Mouse (Mus musculus) liver, postnatal 0 days (tissue): Measurements from ENCODE around the gene Atp2a3.

ENCODE experiments used
- CTCF ChIP-seq: sonication (generic); IDR thresholded peaks from 2 replicates; pipeline ENCODE4 v1.5.1; 2016; ENCODE audit warnings: antibody characterized with exemption, low read depth
- EP300 ChIP-seq: IDR thresholded peaks from 2 replicates; pipeline ENCODE4 v1.6.1; 2016; ENCODE audit warnings: antibody characterized with exemption, low read depth, mild to moderate bottlenecking

DNA sequence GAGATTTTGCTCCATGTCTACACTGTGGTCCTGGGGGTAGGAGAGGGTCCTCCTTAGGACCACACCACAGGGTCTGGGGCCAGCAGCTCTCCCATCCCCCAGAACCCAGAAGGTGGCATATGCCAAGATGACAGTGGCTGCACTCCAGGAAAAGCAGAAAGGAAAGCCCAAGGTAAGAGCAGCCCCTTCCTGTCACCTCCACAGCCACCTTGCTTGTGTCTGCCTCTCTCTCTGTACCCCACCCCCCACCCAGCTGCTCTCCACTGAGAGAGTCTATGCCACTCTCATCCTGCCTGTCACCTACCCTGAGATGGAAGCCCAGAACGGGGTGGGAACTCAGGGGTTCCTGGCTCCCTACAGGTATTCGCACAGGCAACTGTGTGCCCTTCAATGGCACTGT, 47.9 kb downstream of the Atp2a3 start:
- TF ChIP-seq CTCF (no peak), EP300 (no peak)
